Mouse (Mus musculus): ENCODE measurements at regions not wholly inside any gene's neighbourhood (a gene's known extent, or its start where the extent isn't known, plus 50 kb on each side); places are given as distances from the start of the nearest gene placed in this dataset. TPM values are rescaled to one million over a fixed set of nuclear protein-coding genes. Genes with fewer than 3 reads are reported as not detected.

GRCm38 (mm10) chr5:7820592-7820991 lies 139.7 kb upstream of the Steap4 start:
- Histone ChIP-seq H3K9me3 (ENCODE audit: control insufficient read depth, low read length) (no peaks in the 10 kb centered on the region), H3K4me1 (ENCODE audit: control insufficient read depth, insufficient read depth, low read length) (no peaks in the 10 kb centered on the region), H3K4me2 (ENCODE audit: low read depth) (no peak overlapping the region), H3K9ac (ENCODE audit: low read length) (no peak overlapping the region), H3K4me3 (ENCODE audit: low read depth, low read length) (no peak overlapping the region), H3K36me3 (ENCODE audit: control insufficient read depth, insufficient read depth, low read length) (no peaks in the 10 kb centered on the region), H3K27ac (ENCODE audit: low read depth, low read length) (no peak overlapping the region), H3K27me3 (ENCODE audit: control insufficient read depth, insufficient read depth, low read length) (no peaks in the 10 kb centered on the region)
- 36% methylated on average over 5 of the region's 5 CpGs for WGBS
- ATAC-seq (ENCODE audit: insufficient read depth, low FRiP score, low TSS enrichment) (no peak), DNase-seq (ENCODE audit: low spot score) (no peak)

- Histone ChIP-seq H3K9me3 (ENCODE audit: control insufficient read depth, low read length) (no peaks in the 10 kb centered on the region), H3K27ac (ENCODE audit: low read depth, low read length) (no peak overlapping the region), H3K4me3 (ENCODE audit: low read depth, low read length) (no peak overlapping the region), H3K4me1 (ENCODE audit: control insufficient read depth, insufficient read depth, low read length) (no peaks in the 10 kb centered on the region), H3K36me3 (ENCODE audit: control insufficient read depth, insufficient read depth, low read length) (no peaks in the 10 kb centered on the region), H3K4me2 (ENCODE audit: low read depth) (no peak overlapping the region), H3K9ac (ENCODE audit: low read length) (no peak overlapping the region), H3K27me3 (ENCODE audit: control insufficient read depth, insufficient read depth, low read length) (no peaks in the 10 kb centered on the region)
- 78% methylated on average over 3 of the region's 3 CpGs for WGBS
- DNase-seq (ENCODE audit: low spot score): no peak
- ATAC-seq (ENCODE audit: insufficient read depth, low FRiP score, low TSS enrichment): no peak
Observed at GRCm38 (mm10) chr5:7821700-7822099, 138.6 kb upstream of the Steap4 start.

GRCm38 (mm10) chr5:7829618-7830017 lies 130.6 kb upstream of the Steap4 start:
- Histone ChIP-seq H3K4me3 (ENCODE audit: low read depth, low read length) (no peak overlapping the region), H3K4me2 (ENCODE audit: low read depth) (no peak overlapping the region), H3K27me3 (ENCODE audit: control insufficient read depth, insufficient read depth, low read length) (no peaks in the 10 kb centered on the region), H3K9ac (ENCODE audit: low read length) (no peak overlapping the region), H3K27ac (ENCODE audit: low read depth, low read length) (no peak overlapping the region), H3K9me3 (ENCODE audit: control insufficient read depth, low read length) (no peaks in the 10 kb centered on the region), H3K36me3 (ENCODE audit: control insufficient read depth, insufficient read depth, low read length) (no peaks in the 10 kb centered on the region), H3K4me1 (ENCODE audit: control insufficient read depth, insufficient read depth, low read length) (no peaks in the 10 kb centered on the region)
- 81% methylated on average over 3 of the region's 3 CpGs for WGBS
- DNase-seq (ENCODE audit: low spot score) (no peak), ATAC-seq (ENCODE audit: insufficient read depth, low FRiP score, low TSS enrichment) (no peak)

GRCm38 (mm10) chr5:7833812-7834211 lies 126.4 kb upstream of the Steap4 start:
- Histone ChIP-seq H3K27me3 (ENCODE audit: control insufficient read depth, insufficient read depth, low read length) (no peaks in the 10 kb centered on the region), H3K27ac (ENCODE audit: low read depth, low read length) (no peak overlapping the region), H3K4me1 (ENCODE audit: control insufficient read depth, insufficient read depth, low read length) (no peaks in the 10 kb centered on the region), H3K36me3 (ENCODE audit: control insufficient read depth, insufficient read depth, low read length) (no peaks in the 10 kb centered on the region), H3K9ac (ENCODE audit: low read length) (no peak overlapping the region), H3K4me2 (ENCODE audit: low read depth) (no peak overlapping the region), H3K9me3 (ENCODE audit: control insufficient read depth, low read length) (no peaks in the 10 kb centered on the region), H3K4me3 (ENCODE audit: low read depth, low read length) (no peak overlapping the region)
- DNase-seq (ENCODE audit: low spot score): no peak
- ATAC-seq (ENCODE audit: insufficient read depth, low FRiP score, low TSS enrichment): no peak
- WGBS: 97% methylated on average over 1 of the region's 1 CpGs

GRCm38 (mm10) chr5:7863047-7863446 lies 97.2 kb upstream of the Steap4 start:
- WGBS: 91% methylated on average over 2 of the region's 2 CpGs
- no peaks in the 10 kb centered on the region for H3K9me3 ChIP-seq (ENCODE audit: control insufficient read depth, low read length)
- H3K27me3 ChIP-seq (ENCODE audit: control insufficient read depth, insufficient read depth, low read length): no peaks in the 10 kb centered on the region
- H3K4me3 ChIP-seq (ENCODE audit: low read depth, low read length): no peak overlapping the region
- no peaks in the 10 kb centered on the region for H3K36me3 ChIP-seq (ENCODE audit: control insufficient read depth, insufficient read depth, low read length)
- no peak overlapping the region for H3K9ac ChIP-seq (ENCODE audit: low read length)
- H3K4me1 ChIP-seq (ENCODE audit: control insufficient read depth, insufficient read depth, low read length): no peaks in the 10 kb centered on the region
- ATAC-seq (ENCODE audit: insufficient read depth, low FRiP score, low TSS enrichment): no peak
- DNase-seq (ENCODE audit: low spot score): no peak
- no peak overlapping the region for H3K4me2 ChIP-seq (ENCODE audit: low read depth)
- no peak overlapping the region for H3K27ac ChIP-seq (ENCODE audit: low read depth, low read length)

- H3K4me1 ChIP-seq (ENCODE audit: control insufficient read depth, insufficient read depth, low read length): no peaks in the 10 kb centered on the region
- H3K4me2 ChIP-seq (ENCODE audit: low read depth): no peak overlapping the region
- H3K27me3 ChIP-seq (ENCODE audit: control insufficient read depth, insufficient read depth, low read length): no peaks in the 10 kb centered on the region
- no peak overlapping the region for H3K4me3 ChIP-seq (ENCODE audit: low read depth, low read length)
- no peaks in the 10 kb centered on the region for H3K9me3 ChIP-seq (ENCODE audit: control insufficient read depth, low read length)
- DNase-seq (ENCODE audit: low spot score) (no peak), ATAC-seq (ENCODE audit: insufficient read depth, low FRiP score, low TSS enrichment) (no peak; the same call in 1 of the 2 replicates)
- WGBS: 81% methylated on average over 3 of the region's 3 CpGs
- no peaks in the 10 kb centered on the region for H3K36me3 ChIP-seq (ENCODE audit: control insufficient read depth, insufficient read depth, low read length)
- H3K27ac ChIP-seq (ENCODE audit: low read depth, low read length): no peak overlapping the region
- H3K9ac ChIP-seq (ENCODE audit: low read length): no peak overlapping the region
Observed at GRCm38 (mm10) chr5:7866041-7866641, 94.1 kb upstream of the Steap4 start.

- no peak overlapping the region for H3K4me3 ChIP-seq (ENCODE audit: low read depth, low read length)
- 75% methylated on average over 3 of the region's 3 CpGs for WGBS
- no peaks in the 10 kb centered on the region for H3K4me1 ChIP-seq (ENCODE audit: control insufficient read depth, insufficient read depth, low read length)
- DNase-seq (ENCODE audit: low spot score): peak; percentile 32
- H3K4me2 ChIP-seq (ENCODE audit: low read depth): no peak overlapping the region
- no peaks in the 10 kb centered on the region for H3K36me3 ChIP-seq (ENCODE audit: control insufficient read depth, insufficient read depth, low read length)
- no peaks in the 10 kb centered on the region for H3K9me3 ChIP-seq (ENCODE audit: control insufficient read depth, low read length)
- H3K27ac ChIP-seq (ENCODE audit: low read depth, low read length): no peak overlapping the region
- no peak overlapping the region for H3K9ac ChIP-seq (ENCODE audit: low read length)
- H3K27me3 ChIP-seq (ENCODE audit: control insufficient read depth, insufficient read depth, low read length): no peaks in the 10 kb centered on the region
- peak; percentile 82; the same call in 1 of the 2 replicates for ATAC-seq (ENCODE audit: insufficient read depth, low FRiP score, low TSS enrichment)
Observed at GRCm38 (mm10) chr5:7899537-7899936, 60.7 kb upstream of the Steap4 start.

Small RNA genes in the stretch of these regions (microRNA-seq; reads per million reads assigned to microRNA genes)
- not detected for gene Gm22196

Measured in neural tube, embryonic 11.5 days (tissue).